Mouse (Mus musculus): ENCODE measurements around the gene Rce1. TPM values are rescaled to one million over a fixed set of nuclear protein-coding genes. Genes with fewer than 3 reads are reported as not detected.

Gene Rce1
- 1.6 TPM for polyA plus RNA-seq (2014; fragmentation: Illumina TruSeq; extraction: RNeasy Lipid Tissue Mini Kit (QIAGEN cat#74804); ENCODE audit: low read depth, low replicate concordance)

GRCm38 (mm10) chr19:4625179-4625828, at the start of gene Rce1:
Rce1 (minus strand) TSS chr19:4625641.

GRCm38 (mm10) chr19:4615151-4616093, 10.0 kb downstream of the Rce1 start, which contains the start of gene Lrfn4:
Lrfn4 (minus strand) TSS chr19:4615667.

Other genes with a start within 250 kb of the Rce1 start
- gene Kdm2a, start 227.4 kb downstream of the Rce1 start, polyA plus RNA-seq (2014; fragmentation: Illumina TruSeq; extraction: RNeasy Lipid Tissue Mini Kit (QIAGEN cat#74804); ENCODE audit: low read depth, low replicate concordance): 50.5 TPM
- 3.3 TPM for gene Rhod, start 186.2 kb downstream of the Rce1 start, polyA plus RNA-seq (2014; fragmentation: Illumina TruSeq; extraction: RNeasy Lipid Tissue Mini Kit (QIAGEN cat#74804); ENCODE audit: low read depth, low replicate concordance)
- gene Syt12, start 148.2 kb downstream of the Rce1 start, polyA plus RNA-seq (2014; fragmentation: Illumina TruSeq; extraction: RNeasy Lipid Tissue Mini Kit (QIAGEN cat#74804); ENCODE audit: low read depth, low replicate concordance): 0.40 TPM
- gene 2010003K11Rik, start 127.1 kb downstream of the Rce1 start, polyA plus RNA-seq (2014; fragmentation: Illumina TruSeq; extraction: RNeasy Lipid Tissue Mini Kit (QIAGEN cat#74804); ENCODE audit: low read depth, low replicate concordance): 0.81 TPM
- 2.8 TPM for gene Pcx, start 115.2 kb downstream of the Rce1 start, polyA plus RNA-seq (2014; fragmentation: Illumina TruSeq; extraction: RNeasy Lipid Tissue Mini Kit (QIAGEN cat#74804); ENCODE audit: low read depth, low replicate concordance)
- not detected for gene Lrfn4, start 10.0 kb downstream of the Rce1 start, polyA plus RNA-seq (2014; fragmentation: Illumina TruSeq; extraction: RNeasy Lipid Tissue Mini Kit (QIAGEN cat#74804); ENCODE audit: low read depth, low replicate concordance)
- gene Gm960, start 73.0 kb upstream of the Rce1 start, polyA plus RNA-seq (2014; fragmentation: Illumina TruSeq; extraction: RNeasy Lipid Tissue Mini Kit (QIAGEN cat#74804); ENCODE audit: low read depth, low replicate concordance): 0.28 TPM
- gene Sptbn2, start 85.5 kb upstream of the Rce1 start, polyA plus RNA-seq (2014; fragmentation: Illumina TruSeq; extraction: RNeasy Lipid Tissue Mini Kit (QIAGEN cat#74804); ENCODE audit: low read depth, low replicate concordance): 1.0 TPM
- 14.6 TPM for gene Rbm4b, start 130.9 kb upstream of the Rce1 start, polyA plus RNA-seq (2014; fragmentation: Illumina TruSeq; extraction: RNeasy Lipid Tissue Mini Kit (QIAGEN cat#74804); ENCODE audit: low read depth, low replicate concordance)
- 8.5 TPM for gene Rbm4, start 168.3 kb upstream of the Rce1 start, polyA plus RNA-seq (2014; fragmentation: Illumina TruSeq; extraction: RNeasy Lipid Tissue Mini Kit (QIAGEN cat#74804); ENCODE audit: low read depth, low replicate concordance)
- 15.8 TPM for gene Gm21992, start 186.0 kb upstream of the Rce1 start, polyA plus RNA-seq (2014; fragmentation: Illumina TruSeq; extraction: RNeasy Lipid Tissue Mini Kit (QIAGEN cat#74804); ENCODE audit: low read depth, low replicate concordance)
- 5.0 TPM for gene Rbm14, start 186.0 kb upstream of the Rce1 start, polyA plus RNA-seq (2014; fragmentation: Illumina TruSeq; extraction: RNeasy Lipid Tissue Mini Kit (QIAGEN cat#74804); ENCODE audit: low read depth, low replicate concordance)
- 1.3 TPM for gene Ccs, start 213.7 kb upstream of the Rce1 start, polyA plus RNA-seq (2014; fragmentation: Illumina TruSeq; extraction: RNeasy Lipid Tissue Mini Kit (QIAGEN cat#74804); ENCODE audit: low read depth, low replicate concordance)
- 0.12 TPM for gene Ccdc87, start 213.7 kb upstream of the Rce1 start, polyA plus RNA-seq (2014; fragmentation: Illumina TruSeq; extraction: RNeasy Lipid Tissue Mini Kit (QIAGEN cat#74804); ENCODE audit: low read depth, low replicate concordance)
- gene Ctsf, start 229.5 kb upstream of the Rce1 start, polyA plus RNA-seq (2014; fragmentation: Illumina TruSeq; extraction: RNeasy Lipid Tissue Mini Kit (QIAGEN cat#74804); ENCODE audit: low read depth, low replicate concordance): 29.8 TPM

Data from kidney, adult 10 weeks (tissue).